ENCODE assay signal across 8 mouse cellular contexts in the genomic region with DNA sequence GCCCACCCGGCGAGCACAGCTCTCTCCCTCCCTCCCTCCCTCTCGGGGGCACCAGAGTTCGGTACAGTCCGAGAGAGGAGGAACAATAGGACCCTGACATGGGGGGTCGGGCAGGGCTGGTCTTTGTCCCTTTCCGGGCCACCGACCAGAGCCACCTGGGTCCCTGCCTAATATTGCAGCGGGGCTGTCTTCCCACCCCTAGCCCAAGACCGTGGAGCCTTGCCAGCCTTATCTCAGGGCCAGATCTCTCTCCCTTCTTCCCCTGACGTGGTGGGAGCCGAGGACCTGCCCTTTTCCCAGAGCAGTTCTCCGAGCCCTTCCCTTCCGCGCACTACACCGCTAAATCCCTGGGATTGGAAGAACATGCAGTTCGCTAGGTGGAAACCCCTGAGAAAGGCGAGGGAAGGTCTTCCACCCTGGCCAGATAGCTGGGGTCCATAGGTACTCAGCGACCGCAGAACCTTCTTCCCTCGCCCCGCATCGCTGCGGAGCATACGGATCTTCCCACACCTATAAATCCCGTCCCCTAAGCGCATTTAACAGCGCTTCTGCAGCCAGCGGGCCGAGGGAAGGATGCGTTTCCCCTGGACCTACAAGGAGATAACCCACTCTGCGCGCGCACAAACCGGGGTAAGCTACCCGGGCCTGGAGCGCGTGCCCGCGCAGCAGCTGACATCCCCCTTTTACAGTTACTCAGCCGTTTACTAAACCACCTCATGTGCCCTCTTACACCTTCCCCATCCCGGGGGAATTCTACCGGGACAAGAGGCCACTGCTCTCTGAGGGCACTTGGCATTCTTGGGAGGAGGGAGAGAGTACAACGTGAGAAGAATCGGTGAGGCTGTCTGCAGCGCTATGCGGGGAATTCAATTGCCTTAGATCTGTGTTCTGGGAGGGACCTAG. TPM values are rescaled to one million over a fixed set of nuclear protein-coding genes. Genes with fewer than 3 reads are reported as not detected.
DNase-seq lines count a peak whose midpoint lies in the region; ATAC-seq and TF ChIP-seq lines count a peak whose summit lies in the region.

No protein-coding gene starts in this region.

- WGBS in embryonic facial prominence, embryonic 11.5 days, result under 1% methylated on average over 44 of the region's 47 CpGs
- WGBS in lung, postnatal 0 days, result 1% methylated on average over 42 of the region's 47 CpGs

- H3K27me3 ChIP-seq in embryonic facial prominence, embryonic 11.5 days (ENCODE audit: control insufficient read depth, insufficient read depth, low read length), result no peaks in the 10 kb centered on the region
- no peaks in the 10 kb centered on the region for H3K27me3 ChIP-seq in lung, postnatal 0 days (replicated peaks; ENCODE audit: insufficient read depth, low read length)

- TF ChIP-seq EP300 in lung, postnatal 0 days (IDR thresholded peaks at IDR 0.05), result peak; percentile 71

- no peaks in the 10 kb centered on the region for H3K36me3 ChIP-seq in embryonic facial prominence, embryonic 11.5 days (replicated peaks; ENCODE audit: control insufficient read depth, insufficient read depth, low read depth, low read length)
- no peaks in the 10 kb centered on the region for H3K36me3 ChIP-seq in lung, postnatal 0 days (ENCODE audit: insufficient read depth, low read length)

- peaks cover 17% of the 10 kb centered on the region for H3K4me1 ChIP-seq in embryonic facial prominence, embryonic 11.5 days (ENCODE audit: control insufficient read depth, insufficient read depth, low read length)
- H3K4me1 ChIP-seq in lung, postnatal 0 days (ENCODE audit: insufficient read depth, low read depth, low read length), result peaks cover 21% of the 10 kb centered on the region

- peak; percentile 39 to 45 for DNase-seq in B cell, adult 2 months
- peak; percentile 55 for DNase-seq in ZHBTc4 (ENCODE audit: low read depth, low spot score)
- peak; percentile 64 for DNase-seq in embryonic facial prominence, embryonic 11.5 days (ENCODE audit: low spot score)
- DNase-seq in heart, postnatal 14 days, result peak; percentile 41 to 45
- DNase-seq in layer of hippocampus, adult 2 months (ENCODE audit: low spot score in 2 of 2), result peak in 1 of 2 experiments; percentile 50
- DNase-seq in lung, postnatal 0 days (ENCODE audit: low spot score), result peak; percentile 71
- peak; percentile 46 to 62 for DNase-seq in right cerebral cortex, adult 2 months (ENCODE audit: low spot score in 2 of 2)
- DNase-seq in ovary, postnatal 10 days (ENCODE audit: low spot score), result no peak

- H3K9me3 ChIP-seq in embryonic facial prominence, embryonic 11.5 days (replicated peaks; ENCODE audit: control insufficient read depth, low read length), result no peaks in the 10 kb centered on the region
- H3K9me3 ChIP-seq in lung, postnatal 0 days (ENCODE audit: low read length), result no peaks in the 10 kb centered on the region

- H3K4me2 ChIP-seq in embryonic facial prominence, embryonic 11.5 days (ENCODE audit: low read depth, low read length), result peak overlapping the region; percentile 84
- H3K4me2 ChIP-seq in lung, postnatal 0 days (replicated peaks; ENCODE audit: low read depth, low read length), result peak overlapping the region; percentile 98

- peak; percentile 66 for ATAC-seq in embryonic facial prominence, embryonic 11.5 days (replicated peaks; ENCODE audit: insufficient number of reproducible peaks, low FRiP score, low TSS enrichment, low read depth)
- ATAC-seq in lung, postnatal 0 days, result peak; percentile 32

- intact Hi-C loops in heart, postnatal 14 days (cut with DNase I), result loop anchor here (2.0 kb wide), 1 partner anchor 53 kb away; no protein-coding TSS in a partner anchor

- H3K27ac ChIP-seq in embryonic facial prominence, embryonic 11.5 days (replicated peaks; ENCODE audit: low read depth, low read length), result peak overlapping the region; percentile 85
- H3K27ac ChIP-seq in layer of hippocampus, adult 2 months, result peak overlapping the region; percentile 93
- H3K27ac ChIP-seq in lung, postnatal 0 days (ENCODE audit: low read length), result peak overlapping the region; percentile 91

- peak overlapping the region; percentile 79 for H3K4me3 ChIP-seq in embryonic facial prominence, embryonic 11.5 days (ENCODE audit: low read depth, low read length)
- H3K4me3 ChIP-seq in layer of hippocampus, adult 2 months, result peak overlapping the region; percentile 90
- peak overlapping the region; percentile 69 for H3K4me3 ChIP-seq in lung, postnatal 0 days (ENCODE audit: low read depth, low read length)

- peak overlapping the region; percentile 82 for H3K9ac ChIP-seq in embryonic facial prominence, embryonic 11.5 days (replicated peaks; ENCODE audit: low read length)
- H3K9ac ChIP-seq in lung, postnatal 0 days (replicated peaks; ENCODE audit: low read depth), result peak overlapping the region; percentile 66

- no peak for TF ChIP-seq CTCF in layer of hippocampus, adult 2 months (conservative IDR thresholded peaks at IDR 0.05)
- TF ChIP-seq CTCF in lung, postnatal 0 days (IDR thresholded peaks at IDR 0.05), result no peak

RNA-seq across cellular contexts. Expression of a gene that starts 0.9 kb away (rescaled TPM):
- polyA plus RNA-seq in embryonic facial prominence, embryonic 11.5 days (2014; fragmentation: Nextera tagmentation; extraction: Ambion mirVana), result 8.4 and 9.8 TPM in 2 replicates
- 10 to 100 TPM; 33.2 to 35.2 TPM for total RNA-seq in heart, postnatal 14 days (2021)
- total RNA-seq in layer of hippocampus, adult 2 months (2021), result 10 to 100 TPM; 68.4 to 68.5 TPM
- polyA plus RNA-seq in lung, postnatal 0 days (2015; fragmentation: Nextera tagmentation; extraction: Ambion mirVana), result 4.1 and 4.5 TPM in 2 replicates

RNA-seq across cellular contexts. Expression of a gene that starts 29.9 kb away (rescaled TPM):
- 0.43 and 0.59 TPM in 2 replicates for polyA plus RNA-seq in embryonic facial prominence, embryonic 11.5 days (2014; fragmentation: Nextera tagmentation; extraction: Ambion mirVana)
- 1 to 10 TPM; 1.7 TPM for total RNA-seq in heart, postnatal 14 days (2021)
- 1 to 10 TPM; 5.1 to 6.4 TPM for total RNA-seq in layer of hippocampus, adult 2 months (2021)
- polyA plus RNA-seq in lung, postnatal 0 days (2015; fragmentation: Nextera tagmentation; extraction: Ambion mirVana), result 0.35 and 0.57 TPM in 2 replicates

RNA-seq across cellular contexts. Expression of a gene that starts 58.0 kb away (rescaled TPM):
- polyA plus RNA-seq in embryonic facial prominence, embryonic 11.5 days (2014; fragmentation: Nextera tagmentation; extraction: Ambion mirVana), result 2.9 and 3.1 TPM in 2 replicates
- total RNA-seq in heart, postnatal 14 days (2021), result 1 to 10 TPM in 1 of 2 experiments, under 1 TPM in 1; 0.54 to 1.7 TPM
- 100 to 1,000 TPM; 169 TPM for total RNA-seq in layer of hippocampus, adult 2 months (2021)
- 1.0 and 1.3 TPM in 2 replicates for polyA plus RNA-seq in lung, postnatal 0 days (2015; fragmentation: Nextera tagmentation; extraction: Ambion mirVana)

Comparison
In these comparisons a context has a peak if more than half of its experiments do, and no peak if none do; other contexts are left out.
1. RNA of a gene that starts 58.0 kb away (total RNA-seq): 169 TPM in layer of hippocampus, adult 2 months; 0.54 to 1.7 TPM in heart, postnatal 14 days; every median in the first group is over 10 times any median in the second.
2. Peak in every context shown above with its lines, with median percentiles within 50 percentile points of each other: H3K27ac ChIP-seq and H3K4me3 ChIP-seq.